Mouse (Mus musculus) midbrain, embryonic 14.5 days (tissue): ENCODE measurements around the gene Tex38. TPM values are rescaled to one million over a fixed set of nuclear protein-coding genes. Genes with fewer than 3 reads are reported as not detected.

ENCODE experiments used
- ATAC-seq: fragments of 200-750 bp; cut with Nextera tagmentation; 2 replicates; pipeline ENCODE4 v1.8.0; 2017; ENCODE audit warnings: moderate number of reproducible peaks, moderate library complexity; ENCODE audit not compliant: low FRiP score, low TSS enrichment
- DNase-seq: peaks from one replicate; pipeline ENCODE4 v3.0.0-alpha.2; 2015
- H3K27ac ChIP-seq: fragments of 300-500 bp; sonication (generic); replicated peaks from 2 replicates; pipeline ENCODE4 v1.5.1; 2014; ENCODE audit warnings: mild to moderate bottlenecking, low read depth, low read length, moderate library complexity
- H3K27me3 ChIP-seq: fragments of 300-500 bp; sonication (generic); 2 replicates; pipeline ENCODE4 v1.6.1; 2014; ENCODE audit warnings: low read length, control low read depth, mixed read lengths; ENCODE audit not compliant: control insufficient read depth, insufficient read depth
- H3K36me3 ChIP-seq: fragments of 300-500 bp; sonication (generic); 2 replicates; pipeline ENCODE4 v1.6.1; 2014; ENCODE audit warnings: low read length, control low read depth; ENCODE audit not compliant: control insufficient read depth, insufficient read depth
- H3K4me1 ChIP-seq: fragments of 300-500 bp; sonication (generic); 2 replicates; pipeline ENCODE4 v1.6.1; 2014; ENCODE audit warnings: mild to moderate bottlenecking, antibody characterized with exemption, low read length, control low read depth; ENCODE audit not compliant: control insufficient read depth, insufficient read depth
- H3K4me2 ChIP-seq: fragments of 300-500 bp; sonication (generic); 2 replicates; pipeline ENCODE4 v1.6.1; 2014; ENCODE audit warnings: mild to moderate bottlenecking, low read length, moderate library complexity
- H3K4me3 ChIP-seq: fragments of 300-500 bp; sonication (generic); replicated peaks from 2 replicates; pipeline ENCODE4 v1.5.1; 2014; ENCODE audit warnings: low read depth, low read length
- H3K9ac ChIP-seq: fragments of 300-500 bp; sonication (generic); replicated peaks from 2 replicates; pipeline ENCODE4 v1.6.1; 2014; ENCODE audit warnings: mild to moderate bottlenecking, low read length, moderate library complexity
- H3K9me3 ChIP-seq: fragments of 300-500 bp; sonication (generic); 2 replicates; pipeline ENCODE4 v1.6.1; 2016; ENCODE audit warnings: low read length, control low read depth, mixed read lengths; ENCODE audit not compliant: control insufficient read depth
- WGBS: fragments of 180-500 bp; shearing (Covaris S2); extraction: QIAGEN DNeasy Blood & Tissue Kit; methylation state at CpG from one replicate; pipeline ENCODE4 v1.1.7; 2014; 5-methylcytosine and 5-hydroxymethylcytosine counted together
- polyA plus RNA-seq: library from polyadenylated mRNA; unstranded; fragments of >200 nt; fragmentation: Nextera tagmentation; extraction: Ambion mirVana; gene quantifications from 2 replicates; pipeline ENCODE4 v1.2.1, GENCODE M21; 2014

The Tex38 gene
- polyA plus RNA-seq, result 0.28 and 0.37 TPM in 2 replicates

GRCm38 (mm10) chr4:115780918-115781317 lies at the start of gene Tex38:
Gene Tex38 (minus strand): TSS chr4:115781018.
- H3K9ac ChIP-seq, result no peak within 1 kb of the TSS
- peaks cover 9% of the 10 kb centered on the region; the same call in 1 of the 2 replicates for H3K4me1 ChIP-seq
- no peak within 1 kb of the TSS for H3K4me2 ChIP-seq
- DNase-seq, result no peak
- no peak for ATAC-seq
- H3K36me3 ChIP-seq, result 0 out of 2 replicates have a peak, but pooled peaks cover 4% of the 10 kb centered on the region
- H3K27me3 ChIP-seq, result no peaks in the 10 kb centered on the region
- no peak within 1 kb of the TSS for H3K4me3 ChIP-seq
- H3K27ac ChIP-seq, result no peak within 1 kb of the TSS
- WGBS, result 90% methylated on average over 3 of the region's 3 CpGs
- no peaks in the 10 kb centered on the region for H3K9me3 ChIP-seq

- H3K27me3 ChIP-seq, result no peaks in the 10 kb centered on the region
- no peaks in the 10 kb centered on the region for H3K4me1 ChIP-seq
- DNase-seq (no peak), ATAC-seq (no peak)
- no peaks in the 10 kb centered on the region for H3K36me3 ChIP-seq
- H3K9ac ChIP-seq, result no peak overlapping the region
- H3K27ac ChIP-seq, result no peak overlapping the region
- H3K4me2 ChIP-seq, result no peak overlapping the region
- H3K4me3 ChIP-seq, result no peak overlapping the region
- WGBS, result 84% methylated on average over 5 of the region's 5 CpGs
- no peaks in the 10 kb centered on the region for H3K9me3 ChIP-seq
Observed at GRCm38 (mm10) chr4:115830491-115830890, 49.7 kb upstream of the Tex38 start.

GRCm38 (mm10) chr4:115828572-115828902 lies 47.7 kb upstream of the Tex38 start:
- peak; percentile 22; the same call in 1 of the 2 replicates for ATAC-seq

GRCm38 (mm10) chr4:115827888-115828571 lies 47.2 kb upstream of the Tex38 start, which contains the start of gene Mob3c:
Gene Mob3c (plus strand): TSS chr4:115828092.
- H3K36me3 ChIP-seq, result no peaks in the 10 kb centered on the region
- no peaks in the 10 kb centered on the region for H3K9me3 ChIP-seq
- peak within 1 kb of the TSS; percentile 80 for H3K4me3 ChIP-seq
- ATAC-seq (peak; percentile 83), DNase-seq (peak; percentile 82)
- no peaks in the 10 kb centered on the region for H3K4me1 ChIP-seq
- H3K9ac ChIP-seq, result peak within 1 kb of the TSS; percentile 69
- under 1% methylated on average over 55 of the region's 57 CpGs for WGBS
- no peaks in the 10 kb centered on the region for H3K27me3 ChIP-seq
- H3K27ac ChIP-seq, result peak within 1 kb of the TSS; percentile 57; the same call in 1 of the 2 replicates
- peak within 1 kb of the TSS; percentile 59 for H3K4me2 ChIP-seq

More at GRCm38 (mm10) chr4:115828572-115828902, 47.7 kb upstream of the Tex38 start:
- no peaks in the 10 kb centered on the region for H3K4me1 ChIP-seq
- H3K9me3 ChIP-seq, result no peaks in the 10 kb centered on the region
- H3K27ac ChIP-seq, result no peak overlapping the region; the same call in 1 of the 2 replicates
- H3K36me3 ChIP-seq, result no peaks in the 10 kb centered on the region
- H3K4me3 ChIP-seq, result peak overlapping the region; percentile 80
- no peaks in the 10 kb centered on the region for H3K27me3 ChIP-seq
- WGBS, result 3% methylated on average over 8 of the region's 8 CpGs
- H3K9ac ChIP-seq, result peak overlapping the region; percentile 69; the same call in 1 of the 2 replicates
- peak overlapping the region; percentile 59 for H3K4me2 ChIP-seq
- DNase-seq, result no peak

- 2% methylated on average over 4 of the region's 4 CpGs for WGBS
- Histone ChIP-seq H3K9ac (peak overlapping the region; percentile 69), H3K4me3 (peak overlapping the region; percentile 80), H3K36me3 (no peaks in the 10 kb centered on the region), H3K27ac (no peak overlapping the region), H3K4me1 (no peaks in the 10 kb centered on the region), H3K27me3 (no peaks in the 10 kb centered on the region), H3K9me3 (no peaks in the 10 kb centered on the region), H3K4me2 (peak overlapping the region; percentile 59)
- peak; percentile 66 for DNase-seq
- no peak for ATAC-seq
Observed at GRCm38 (mm10) chr4:115827535-115827887, 46.7 kb upstream of the Tex38 start.

GRCm38 (mm10) chr4:115827066-115827465 lies 46.2 kb upstream of the Tex38 start:
- peak overlapping the region; percentile 59 for H3K4me2 ChIP-seq
- H3K9me3 ChIP-seq, result no peaks in the 10 kb centered on the region
- H3K4me1 ChIP-seq, result no peaks in the 10 kb centered on the region
- ATAC-seq (no peak), DNase-seq (no peak)
- H3K27ac ChIP-seq, result no peak overlapping the region
- no peaks in the 10 kb centered on the region for H3K27me3 ChIP-seq
- H3K9ac ChIP-seq, result no peak overlapping the region
- no peaks in the 10 kb centered on the region for H3K36me3 ChIP-seq
- WGBS, result 81% methylated on average over 3 of the region's 3 CpGs
- no peak overlapping the region for H3K4me3 ChIP-seq

GRCm38 (mm10) chr4:115825271-115825670 lies 44.5 kb upstream of the Tex38 start:
- ATAC-seq, result no peak
- WGBS, result 76% methylated on average over 2 of the region's 2 CpGs
- no peak overlapping the region for H3K9ac ChIP-seq

GRCm38 (mm10) chr4:115824178-115824577 lies 43.4 kb upstream of the Tex38 start:
- no peak overlapping the region for H3K4me3 ChIP-seq
- WGBS, result 92% methylated on average over 2 of the region's 2 CpGs
- H3K9ac ChIP-seq, result no peak overlapping the region
- no peak overlapping the region for H3K4me2 ChIP-seq
- H3K27ac ChIP-seq, result no peak overlapping the region
- no peaks in the 10 kb centered on the region for H3K36me3 ChIP-seq
- H3K4me1 ChIP-seq, result no peaks in the 10 kb centered on the region
- no peaks in the 10 kb centered on the region for H3K9me3 ChIP-seq
- H3K27me3 ChIP-seq, result no peaks in the 10 kb centered on the region
- DNase-seq (no peak), ATAC-seq (no peak)

More at GRCm38 (mm10) chr4:115825271-115825670, 44.5 kb upstream of the Tex38 start:
- Histone ChIP-seq H3K36me3 (no peaks in the 10 kb centered on the region), H3K27me3 (no peaks in the 10 kb centered on the region), H3K9me3 (no peaks in the 10 kb centered on the region), H3K27ac (no peak overlapping the region), H3K4me1 (no peaks in the 10 kb centered on the region), H3K4me3 (no peak overlapping the region), H3K4me2 (no peak overlapping the region)
- DNase-seq, result no peak

GRCm38 (mm10) chr4:115821928-115822327 lies 41.1 kb upstream of the Tex38 start:
- 86% methylated on average over 3 of the region's 3 CpGs for WGBS
- Histone ChIP-seq H3K9ac (no peak overlapping the region), H3K27ac (no peak overlapping the region), H3K4me3 (no peak overlapping the region), H3K9me3 (no peaks in the 10 kb centered on the region), H3K4me1 (no peaks in the 10 kb centered on the region), H3K27me3 (no peaks in the 10 kb centered on the region), H3K4me2 (no peak overlapping the region), H3K36me3 (no peaks in the 10 kb centered on the region)
- ATAC-seq, result no peak
- no peak for DNase-seq
